Mouse (Mus musculus): Measurements from ENCODE around the gene Nos1ap. TPM values are rescaled to one million over a fixed set of nuclear protein-coding genes. Genes with fewer than 3 reads are reported as not detected.

Gene Nos1ap
- polyA plus RNA-seq, 1 experiment from 2014 or later: 13.0 TPM

GRCm38 (mm10) chr1:170482236-170482905, 107.3 kb downstream of the Nos1ap start:
- no peaks in the 10 kb centered on the region for H3K36me3 ChIP-seq (ENCODE audit: control insufficient read depth, insufficient read depth, low read length)
- no peak overlapping the region for H3K27ac ChIP-seq (replicated peaks; ENCODE audit: low read depth, low read length)
- H3K4me3 ChIP-seq (replicated peaks; ENCODE audit: low read depth, low read length): no peak overlapping the region
- no peak overlapping the region for H3K9ac ChIP-seq (replicated peaks; ENCODE audit: low read length)
- ATAC-seq (ENCODE audit: low FRiP score, low TSS enrichment) (no peak), DNase-seq (no peak)
- no peaks in the 10 kb centered on the region for H3K27me3 ChIP-seq (ENCODE audit: control insufficient read depth, insufficient read depth, low read length)
- 80% methylated on average over 7 of the region's 8 CpGs for WGBS
- no peak overlapping the region for H3K4me2 ChIP-seq (ENCODE audit: low read length)
- no peaks in the 10 kb centered on the region for H3K9me3 ChIP-seq (ENCODE audit: control insufficient read depth, low read length)
- peaks cover 17% of the 10 kb centered on the region for H3K4me1 ChIP-seq (ENCODE audit: control insufficient read depth, insufficient read depth, low read length)

GRCm38 (mm10) chr1:170481093-170481492, 108.6 kb downstream of the Nos1ap start:
- H3K9ac ChIP-seq (replicated peaks; ENCODE audit: low read length): no peak overlapping the region
- no peak for DNase-seq
- H3K27ac ChIP-seq (replicated peaks; ENCODE audit: low read depth, low read length): no peak overlapping the region
- 81% methylated on average over 3 of the region's 3 CpGs for WGBS
- H3K4me2 ChIP-seq (ENCODE audit: low read length): no peak overlapping the region
- H3K4me3 ChIP-seq (replicated peaks; ENCODE audit: low read depth, low read length): no peak overlapping the region
- peaks cover 20% of the 10 kb centered on the region for H3K4me1 ChIP-seq (ENCODE audit: control insufficient read depth, insufficient read depth, low read length)
- no peaks in the 10 kb centered on the region for H3K27me3 ChIP-seq (ENCODE audit: control insufficient read depth, insufficient read depth, low read length)
- no peaks in the 10 kb centered on the region for H3K9me3 ChIP-seq (ENCODE audit: control insufficient read depth, low read length)
- H3K36me3 ChIP-seq (ENCODE audit: control insufficient read depth, insufficient read depth, low read length): no peaks in the 10 kb centered on the region
- no peak for ATAC-seq (ENCODE audit: low FRiP score, low TSS enrichment)

- WGBS: 37% methylated on average over 3 of the region's 3 CpGs
- no peaks in the 10 kb centered on the region for H3K36me3 ChIP-seq (ENCODE audit: control insufficient read depth, insufficient read depth, low read length)
- no peaks in the 10 kb centered on the region for H3K27me3 ChIP-seq (ENCODE audit: control insufficient read depth, insufficient read depth, low read length)
- H3K4me2 ChIP-seq (ENCODE audit: low read length): no peak overlapping the region
- H3K27ac ChIP-seq (replicated peaks; ENCODE audit: low read depth, low read length): no peak overlapping the region
- H3K9ac ChIP-seq (replicated peaks; ENCODE audit: low read length): no peak overlapping the region
- DNase-seq (no peak), ATAC-seq (ENCODE audit: low FRiP score, low TSS enrichment) (no peak)
- no peak overlapping the region for H3K4me3 ChIP-seq (replicated peaks; ENCODE audit: low read depth, low read length)
- H3K4me1 ChIP-seq (ENCODE audit: control insufficient read depth, insufficient read depth, low read length): peaks cover 20% of the 10 kb centered on the region
- H3K9me3 ChIP-seq (ENCODE audit: control insufficient read depth, low read length): no peaks in the 10 kb centered on the region
These were observed 110.2 kb downstream of the Nos1ap start for GRCm38 (mm10) chr1:170479458-170479798.

GRCm38 (mm10) chr1:170478791-170479457, 110.7 kb downstream of the Nos1ap start:
- no peak for ATAC-seq (ENCODE audit: low FRiP score, low TSS enrichment)
- Histone ChIP-seq H3K4me1 (ENCODE audit: control insufficient read depth, insufficient read depth, low read length) (peaks cover 20% of the 10 kb centered on the region), H3K27ac (replicated peaks; ENCODE audit: low read depth, low read length) (no peak overlapping the region), H3K36me3 (ENCODE audit: control insufficient read depth, insufficient read depth, low read length) (no peaks in the 10 kb centered on the region), H3K27me3 (ENCODE audit: control insufficient read depth, insufficient read depth, low read length) (no peaks in the 10 kb centered on the region), H3K4me2 (ENCODE audit: low read length) (no peak overlapping the region), H3K9me3 (ENCODE audit: control insufficient read depth, low read length) (no peaks in the 10 kb centered on the region), H3K9ac (replicated peaks; ENCODE audit: low read length) (no peak overlapping the region), H3K4me3 (replicated peaks; ENCODE audit: low read depth, low read length) (no peak overlapping the region)
- 61% methylated on average over 4 of the region's 4 CpGs for WGBS
- no peak for DNase-seq

GRCm38 (mm10) chr1:170477636-170478600, 111.7 kb downstream of the Nos1ap start:
- Histone ChIP-seq H3K4me3 (replicated peaks; ENCODE audit: low read depth, low read length) (no peak overlapping the region), H3K9me3 (ENCODE audit: control insufficient read depth, low read length) (no peaks in the 10 kb centered on the region), H3K27me3 (ENCODE audit: control insufficient read depth, insufficient read depth, low read length) (no peaks in the 10 kb centered on the region), H3K4me1 (ENCODE audit: control insufficient read depth, insufficient read depth, low read length) (peaks cover 18% of the 10 kb centered on the region), H3K27ac (replicated peaks; ENCODE audit: low read depth, low read length) (peak overlapping the region; percentile 49; the same call in 1 of the 2 replicates), H3K36me3 (ENCODE audit: control insufficient read depth, insufficient read depth, low read length) (no peaks in the 10 kb centered on the region), H3K4me2 (ENCODE audit: low read length) (no peak overlapping the region), H3K9ac (replicated peaks; ENCODE audit: low read length) (0 out of 2 replicates have a peak overlapping the region, but pooled peaks have one; percentile 23)
- ATAC-seq (ENCODE audit: low FRiP score, low TSS enrichment) (peak; percentile 74), DNase-seq (peak; percentile 65)
- 11% methylated on average over 10 of the region's 10 CpGs for WGBS

- Histone ChIP-seq H3K36me3 (ENCODE audit: control insufficient read depth, insufficient read depth, low read length) (no peaks in the 10 kb centered on the region), H3K4me2 (ENCODE audit: low read length) (no peak overlapping the region), H3K4me1 (ENCODE audit: control insufficient read depth, insufficient read depth, low read length) (peaks cover 13% of the 10 kb centered on the region), H3K9me3 (ENCODE audit: control insufficient read depth, low read length) (no peaks in the 10 kb centered on the region), H3K27me3 (ENCODE audit: control insufficient read depth, insufficient read depth, low read length) (no peaks in the 10 kb centered on the region), H3K9ac (replicated peaks; ENCODE audit: low read length) (no peak overlapping the region), H3K27ac (replicated peaks; ENCODE audit: low read depth, low read length) (no peak overlapping the region), H3K4me3 (replicated peaks; ENCODE audit: low read depth, low read length) (no peak overlapping the region)
- DNase-seq (no peak), ATAC-seq (ENCODE audit: low FRiP score, low TSS enrichment) (no peak)
- WGBS: 85% methylated on average over 6 of the region's 6 CpGs
These were observed 116.2 kb downstream of the Nos1ap start for GRCm38 (mm10) chr1:170473460-170473859.

GRCm38 (mm10) chr1:170472861-170473260, 116.8 kb downstream of the Nos1ap start:
- Histone ChIP-seq H3K27me3 (ENCODE audit: control insufficient read depth, insufficient read depth, low read length) (no peaks in the 10 kb centered on the region), H3K4me3 (replicated peaks; ENCODE audit: low read depth, low read length) (no peak overlapping the region), H3K4me1 (ENCODE audit: control insufficient read depth, insufficient read depth, low read length) (peaks cover 7% of the 10 kb centered on the region), H3K36me3 (ENCODE audit: control insufficient read depth, insufficient read depth, low read length) (no peaks in the 10 kb centered on the region), H3K9ac (replicated peaks; ENCODE audit: low read length) (no peak overlapping the region), H3K9me3 (ENCODE audit: control insufficient read depth, low read length) (no peaks in the 10 kb centered on the region), H3K27ac (replicated peaks; ENCODE audit: low read depth, low read length) (no peak overlapping the region), H3K4me2 (ENCODE audit: low read length) (no peak overlapping the region)
- ATAC-seq (ENCODE audit: low FRiP score, low TSS enrichment) (no peak), DNase-seq (no peak)

- no peaks in the 10 kb centered on the region for H3K4me1 ChIP-seq (ENCODE audit: control insufficient read depth, insufficient read depth, low read length)
- H3K27me3 ChIP-seq (ENCODE audit: control insufficient read depth, insufficient read depth, low read length): no peaks in the 10 kb centered on the region
- no peak overlapping the region for H3K4me3 ChIP-seq (replicated peaks; ENCODE audit: low read depth, low read length)
- no peak overlapping the region for H3K4me2 ChIP-seq (ENCODE audit: low read length)
- H3K27ac ChIP-seq (replicated peaks; ENCODE audit: low read depth, low read length): no peak overlapping the region
- ATAC-seq (ENCODE audit: low FRiP score, low TSS enrichment): no peak
- no peak for DNase-seq
- H3K9me3 ChIP-seq (ENCODE audit: control insufficient read depth, low read length): no peaks in the 10 kb centered on the region
- no peaks in the 10 kb centered on the region for H3K36me3 ChIP-seq (ENCODE audit: control insufficient read depth, insufficient read depth, low read length)
- 82% methylated on average over 6 of the region's 6 CpGs for WGBS
- H3K9ac ChIP-seq (replicated peaks; ENCODE audit: low read length): no peak overlapping the region
These were observed 123.3 kb downstream of the Nos1ap start for GRCm38 (mm10) chr1:170466099-170467009.
